Mouse (Mus musculus) heart, adult 2 months (tissue): Measurements from ENCODE around the gene Socs7.

ENCODE experiments used
- CTCF ChIP-seq: fragments of 200-600 bp; IDR thresholded peaks from 2 replicates; pipeline ENCODE4 v1.8.1; 2022; ENCODE audit warnings: antibody characterized with exemption, mild to moderate bottlenecking, moderate library complexity
- POLR2A ChIP-seq: fragments of 200-500 bp; IDR thresholded peaks from 2 replicates; pipeline ENCODE4 v1.6.1; 2011; ENCODE audit warnings: mild to moderate bottlenecking, low read depth, low read length, control low read depth; ENCODE audit not compliant: insufficient read depth

GRCm38 (mm10) chr11:97447979-97448378, 85.6 kb downstream of the Socs7 start:
- TF ChIP-seq CTCF (no peak), POLR2A (no peak)
